Mouse (Mus musculus) inflammation-experienced regulatory T-cells, adult 6 months (primary cell): ENCODE measurements around the gene Hoxd9. TPM values are rescaled to one million over a fixed set of nuclear protein-coding genes. Genes with fewer than 3 reads are reported as not detected.
A peak's percentile ranks its signal among the peaks of the same experiment; 100 is the strongest.

ENCODE experiments used
- ATAC-seq: one replicate; pipeline ENCODE4 v1.8.0; 2017
- polyA plus RNA-seq, 3 experiments: library from polyadenylated mRNA; unstranded; fragments of 100-300 nt; shearing (Covaris generic); gene quantifications; one replicate each; pipeline ENCODE4 v1.2.1; 2017

The Hoxd9 gene
- polyA plus RNA-seq, 3 experiments from 2014 or later: not detected

DNA sequence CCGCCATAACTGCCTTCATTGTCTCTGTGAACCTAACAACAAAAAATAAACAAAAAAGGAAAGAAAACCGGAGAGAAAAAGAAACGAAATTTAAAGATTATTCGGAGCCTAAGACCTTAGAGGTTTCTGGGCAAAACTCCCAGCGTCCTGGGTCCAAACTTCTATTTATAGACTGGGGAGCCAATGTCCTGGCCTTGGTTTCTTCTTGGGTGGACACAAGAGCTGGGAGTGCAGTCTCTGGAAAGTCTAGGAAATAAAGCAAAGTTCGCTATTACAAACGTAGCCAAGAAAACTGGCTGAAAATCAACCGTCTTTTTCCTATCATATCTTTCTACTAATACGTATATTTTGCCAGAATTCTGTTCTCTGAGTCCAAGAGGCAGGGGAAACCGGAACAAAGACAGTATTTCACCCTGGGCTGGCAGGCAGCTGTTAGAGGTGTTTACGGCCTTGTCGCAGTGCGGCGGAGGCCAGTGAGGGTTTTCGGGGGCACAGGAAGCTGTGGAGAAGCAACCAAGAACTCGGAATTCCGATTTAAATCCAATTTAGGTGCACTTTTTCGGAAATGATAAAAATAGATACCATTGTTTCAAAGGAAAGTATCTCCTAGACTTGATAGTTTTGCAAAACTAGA is 16.7 kb downstream of the Hoxd9 start:
- no peak for ATAC-seq

DNA sequence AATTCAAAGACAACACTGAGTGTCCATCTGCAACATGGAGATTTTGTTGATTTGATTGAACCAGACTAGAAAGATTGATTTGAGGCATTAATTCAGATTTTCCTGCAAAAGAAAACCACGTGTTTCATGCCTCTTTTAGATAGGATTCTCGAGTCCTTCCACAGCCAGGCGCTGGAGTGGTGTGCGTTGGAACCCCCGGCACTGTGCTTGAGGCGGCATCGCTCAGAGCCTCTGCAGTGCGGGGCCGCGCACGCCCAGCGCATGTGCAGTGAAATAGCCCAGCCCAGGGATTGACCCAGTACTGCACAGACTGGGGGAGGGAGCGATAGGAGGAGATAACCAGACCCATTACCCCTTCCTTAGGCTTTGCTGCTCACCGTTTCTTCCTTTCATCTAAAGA is 17.4 kb downstream of the Hoxd9 start:
- ATAC-seq: no peak

DNA sequence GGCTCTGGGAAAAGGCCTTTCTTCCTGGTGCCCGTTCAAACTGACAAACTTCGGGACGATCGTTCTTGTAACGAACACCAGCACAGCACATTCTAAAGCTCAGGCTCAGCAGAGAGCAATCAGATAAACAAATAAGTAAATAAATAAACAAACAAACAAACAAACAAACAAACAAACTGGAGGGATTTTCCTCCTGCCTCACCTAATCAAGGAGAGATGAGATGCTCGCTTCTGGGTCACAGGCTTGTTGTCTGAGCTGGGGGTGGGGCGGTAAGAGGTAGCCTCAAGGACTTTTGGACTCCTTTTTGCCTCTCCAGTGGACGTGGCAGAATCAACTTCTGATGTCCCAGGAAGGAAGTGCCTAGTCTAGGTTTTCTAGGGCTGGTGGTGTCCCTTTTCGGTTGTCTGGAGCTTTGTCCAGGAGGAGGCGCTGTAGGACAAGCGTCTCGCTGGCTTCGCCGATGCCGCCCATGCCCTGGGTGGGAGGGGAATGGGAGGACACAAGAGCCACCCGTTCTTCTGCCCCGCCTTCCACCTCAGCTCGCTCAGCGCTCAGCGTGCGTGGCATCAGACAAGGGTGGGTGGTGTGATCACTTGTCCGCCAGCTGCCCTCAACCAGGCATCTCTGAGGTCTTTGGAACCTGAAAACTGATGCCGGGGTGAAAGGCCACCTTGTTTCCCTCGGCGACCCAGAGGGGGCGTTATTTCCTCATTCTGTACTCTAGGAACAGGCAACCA is 18.1 kb downstream of the Hoxd9 start:
- peak; percentile 73 for ATAC-seq

DNA sequence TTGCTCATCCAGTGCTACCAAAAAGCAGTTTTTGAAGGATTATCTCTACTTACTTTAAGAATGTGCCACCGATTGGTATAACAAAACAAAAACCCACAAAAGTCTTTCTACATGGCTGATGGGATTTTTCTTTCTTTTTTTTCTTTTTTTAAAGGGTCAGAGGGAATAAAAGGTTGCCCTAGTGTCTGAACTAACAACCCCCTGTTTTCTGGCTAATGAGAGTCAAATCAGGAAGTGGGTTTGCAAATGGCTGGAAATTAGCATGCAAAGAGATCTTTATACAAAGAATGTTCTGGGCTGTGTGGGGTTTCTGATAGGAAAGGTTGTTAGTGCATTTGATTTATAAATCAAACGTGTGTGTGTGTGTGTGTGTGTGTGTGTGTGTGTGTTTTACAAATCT is 22.9 kb downstream of the Hoxd9 start:
- no peak for ATAC-seq

DNA sequence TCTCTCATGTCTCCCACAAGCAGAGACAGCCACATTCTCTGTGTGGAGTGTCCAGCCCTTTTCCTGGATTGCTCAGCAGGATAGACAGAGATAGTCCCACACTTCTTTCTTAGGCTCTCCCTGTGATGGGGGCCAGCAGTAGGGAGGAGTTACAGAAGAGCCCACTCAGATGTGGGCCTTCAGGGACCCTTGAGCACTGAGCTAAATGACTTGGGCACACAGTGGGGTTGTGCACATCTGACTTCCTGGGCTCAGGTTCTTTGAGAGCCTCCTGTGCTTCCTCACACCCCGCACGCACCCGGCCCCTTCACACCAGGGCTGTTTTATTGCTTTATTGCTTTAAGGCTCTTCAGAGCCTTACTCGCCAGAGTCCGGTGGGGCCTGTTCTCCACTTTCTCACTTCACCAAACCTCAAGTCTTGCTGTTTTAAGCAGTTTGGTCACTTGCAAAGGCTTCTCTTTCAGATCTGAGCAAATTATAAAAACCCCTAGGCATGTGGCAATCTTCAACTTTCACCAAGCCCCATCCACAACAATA is 23.5 kb downstream of the Hoxd9 start:
- ATAC-seq: no peak

DNA sequence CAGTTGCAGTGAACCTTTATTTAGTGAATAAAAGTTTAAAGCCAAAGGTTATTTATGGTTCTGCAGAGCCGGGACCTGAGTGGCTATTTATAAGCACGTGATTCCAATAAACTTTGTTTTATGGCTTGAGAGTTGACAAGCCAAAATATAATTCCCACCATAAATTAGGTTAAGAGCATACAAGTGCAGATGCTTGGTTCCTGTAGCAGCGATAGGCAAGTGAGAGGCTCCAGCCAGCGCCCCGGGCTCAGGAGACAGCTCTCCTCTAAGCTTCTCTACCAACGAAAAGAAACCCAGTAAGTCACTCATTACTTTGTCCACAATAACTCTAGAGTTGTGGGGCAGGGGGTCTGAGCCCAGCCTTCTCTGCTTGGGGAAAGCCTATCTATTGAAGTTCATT is 24.4 kb downstream of the Hoxd9 start:
- no peak for ATAC-seq

DNA sequence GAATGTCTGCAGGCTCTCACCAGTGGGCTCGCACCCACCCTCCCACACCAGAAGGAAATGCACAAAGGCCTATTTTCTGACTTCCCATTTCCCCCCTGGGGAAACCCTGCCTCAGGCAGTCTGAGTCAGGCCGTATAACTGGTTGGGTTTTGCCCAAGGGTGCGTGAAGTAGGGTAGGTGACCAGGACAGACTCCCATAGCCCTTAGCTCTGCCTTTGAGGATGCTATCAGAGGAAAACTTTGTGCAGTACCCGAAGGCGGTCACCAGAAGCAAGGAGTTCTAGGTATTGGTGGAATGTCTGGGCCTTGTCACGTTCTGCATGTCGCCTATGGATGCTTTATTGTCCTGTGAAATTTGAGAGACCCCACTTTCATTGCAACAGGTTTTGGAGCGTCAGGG is 25.4 kb downstream of the Hoxd9 start:
- no peak for ATAC-seq

DNA sequence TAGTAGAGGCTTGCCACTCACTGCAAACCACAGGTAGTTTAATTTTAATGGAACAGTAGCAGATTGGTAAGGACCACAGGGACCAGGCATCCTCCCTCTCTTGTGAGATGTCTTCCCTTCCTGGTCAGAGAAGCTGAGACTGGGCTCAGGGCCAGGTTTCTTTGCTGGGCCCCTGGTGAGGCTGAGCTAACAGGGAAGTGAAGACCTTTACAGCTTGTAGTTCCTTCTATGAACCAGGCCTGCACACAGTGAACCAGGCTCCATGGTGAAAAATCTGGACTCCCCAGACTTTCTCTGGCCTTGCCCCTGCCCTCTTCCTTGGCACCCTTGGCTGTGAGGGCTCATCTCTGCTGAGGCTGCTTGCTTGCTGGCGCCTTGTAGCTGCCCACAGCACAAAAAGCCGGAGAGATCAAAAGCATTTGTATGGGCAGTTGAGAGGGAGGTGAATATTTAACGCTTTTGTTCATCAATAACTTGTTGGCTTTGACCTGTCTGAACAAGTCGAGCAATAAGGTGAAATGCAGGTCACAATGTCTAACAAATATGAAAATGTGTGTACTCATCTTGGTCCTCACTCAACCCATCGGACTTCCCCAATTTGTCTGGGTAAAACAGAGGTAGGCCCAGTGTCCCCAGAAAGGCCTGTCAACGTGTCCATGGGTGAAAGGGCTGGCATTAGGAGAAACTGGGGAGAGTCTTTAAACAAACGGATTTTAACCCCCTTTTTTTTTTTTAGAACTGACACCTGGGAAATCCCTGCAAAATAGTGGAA is 26.9 kb downstream of the Hoxd9 start:
- no peak for ATAC-seq

DNA sequence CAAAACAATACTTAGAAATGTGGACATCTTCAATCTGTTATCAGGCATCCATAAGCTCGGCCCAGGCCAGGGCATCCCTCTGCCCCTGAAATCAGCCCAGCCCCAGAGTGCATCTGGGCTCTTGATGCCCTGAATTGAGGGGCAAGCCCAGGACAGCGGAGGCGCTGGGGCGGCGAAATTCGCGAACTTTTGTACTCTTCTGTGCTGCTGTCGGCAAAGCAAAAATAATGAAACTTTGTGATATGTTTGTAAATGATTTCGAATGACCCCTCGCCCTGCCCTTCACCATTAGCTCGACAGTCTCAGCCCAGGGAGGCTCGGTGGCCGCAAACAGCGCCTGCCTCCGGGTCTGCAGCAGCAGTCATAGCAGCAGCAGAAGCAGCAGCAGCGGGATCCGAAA is 27.6 kb downstream of the Hoxd9 start:
- no peak for ATAC-seq

DNA sequence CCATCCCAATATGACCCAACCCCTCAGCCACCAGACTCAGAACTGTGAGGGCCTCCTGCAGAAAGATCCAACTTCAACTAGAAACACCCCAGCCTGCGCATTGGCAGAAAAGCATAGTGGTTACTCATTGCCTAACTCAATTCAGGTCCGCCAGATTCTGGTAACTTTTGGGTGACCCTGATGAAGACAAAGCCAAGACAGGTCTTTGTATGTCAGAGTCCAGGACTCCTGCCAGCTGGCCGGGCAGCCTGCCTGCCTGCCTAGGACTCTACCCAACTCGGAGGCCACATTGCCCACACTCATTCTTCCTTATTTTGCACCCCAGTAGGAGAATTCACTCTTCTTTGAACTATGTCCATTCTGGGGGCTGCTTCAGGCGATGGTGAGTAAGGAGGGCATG is 29.0 kb downstream of the Hoxd9 start, which contains the start of gene Gm28230:
Gene Gm28230 (plus strand): TSS at position 178 of the 400 bp plus-strand sequence.
- ATAC-seq: no peak

DNA sequence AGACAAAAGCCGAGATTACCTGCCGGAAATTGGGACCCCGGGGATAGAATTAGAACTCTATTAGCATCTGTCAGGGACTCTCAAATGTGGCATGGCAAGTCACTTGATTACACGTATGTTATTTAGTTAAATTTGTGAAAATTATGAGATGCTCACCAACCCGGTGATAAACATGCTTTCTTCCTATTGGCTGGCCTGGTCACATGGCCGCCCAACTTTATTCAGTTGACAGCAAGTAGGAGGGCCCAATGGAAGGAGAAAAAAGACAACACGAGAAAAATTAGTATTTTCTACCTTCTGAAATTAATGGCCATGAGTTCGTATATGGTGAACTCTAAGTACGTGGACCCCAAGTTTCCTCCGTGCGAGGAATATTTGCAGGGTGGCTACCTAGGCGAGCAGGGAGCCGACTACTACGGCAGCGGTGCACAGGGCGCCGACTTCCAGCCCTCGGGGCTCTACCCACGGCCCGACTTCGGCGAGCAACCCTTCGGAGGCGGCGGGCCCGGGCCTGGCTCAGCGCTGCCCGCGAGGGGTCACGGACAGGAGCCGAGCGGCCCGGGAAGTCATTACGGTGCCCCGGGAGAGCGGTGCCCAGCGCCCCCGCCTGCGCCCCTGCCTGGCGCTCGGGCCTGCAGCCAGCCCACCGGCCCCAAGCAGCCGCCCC is 29.6 kb downstream of the Hoxd9 start:
- no peak for ATAC-seq

DNA sequence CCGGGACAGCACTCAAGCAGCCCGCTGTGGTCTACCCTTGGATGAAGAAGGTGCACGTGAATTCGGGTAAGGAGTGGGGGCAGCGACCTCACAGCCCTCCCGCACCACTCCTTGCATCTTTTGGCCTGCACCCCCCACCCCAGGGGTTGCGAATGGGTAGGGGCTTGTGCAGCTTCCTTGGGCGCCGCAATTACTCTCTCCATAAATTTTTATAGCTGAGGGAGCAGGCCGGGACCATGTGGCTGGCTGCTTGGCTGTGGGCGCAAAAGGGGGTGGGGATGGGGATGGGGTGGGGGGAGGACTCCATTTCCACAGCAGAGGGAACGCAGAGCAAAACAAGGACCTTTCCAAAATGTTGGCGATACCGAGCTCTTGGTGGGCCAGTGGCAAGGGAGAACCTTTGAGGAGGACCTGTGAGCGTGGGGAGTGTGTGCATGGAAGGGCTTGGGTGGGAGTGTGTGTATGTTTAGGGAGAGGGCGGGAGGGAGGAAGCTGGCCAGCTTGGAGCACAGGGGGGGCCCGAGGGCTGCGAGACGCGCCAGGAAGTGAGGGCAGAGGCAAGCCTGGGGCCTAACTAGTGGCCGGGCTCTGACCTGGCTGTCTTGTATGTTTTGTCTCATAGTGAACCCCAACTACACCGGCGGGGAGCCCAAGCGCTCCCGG is 30.2 kb downstream of the Hoxd9 start:
- no peak for ATAC-seq

DNA sequence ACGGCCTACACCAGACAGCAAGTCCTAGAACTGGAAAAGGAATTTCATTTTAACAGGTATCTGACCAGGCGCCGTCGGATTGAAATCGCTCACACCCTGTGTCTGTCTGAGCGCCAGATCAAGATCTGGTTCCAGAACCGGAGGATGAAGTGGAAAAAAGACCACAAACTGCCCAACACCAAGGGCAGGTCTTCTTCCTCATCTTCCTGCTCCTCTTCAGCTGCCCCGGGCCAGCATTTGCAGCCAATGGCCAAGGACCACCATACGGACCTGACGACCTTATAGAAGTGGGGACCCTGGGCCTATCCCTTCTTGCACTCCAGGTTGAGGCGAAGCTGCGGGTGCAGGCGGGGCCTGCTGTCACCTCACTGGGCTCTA is 30.8 kb downstream of the Hoxd9 start:
- ATAC-seq: no peak

DNA sequence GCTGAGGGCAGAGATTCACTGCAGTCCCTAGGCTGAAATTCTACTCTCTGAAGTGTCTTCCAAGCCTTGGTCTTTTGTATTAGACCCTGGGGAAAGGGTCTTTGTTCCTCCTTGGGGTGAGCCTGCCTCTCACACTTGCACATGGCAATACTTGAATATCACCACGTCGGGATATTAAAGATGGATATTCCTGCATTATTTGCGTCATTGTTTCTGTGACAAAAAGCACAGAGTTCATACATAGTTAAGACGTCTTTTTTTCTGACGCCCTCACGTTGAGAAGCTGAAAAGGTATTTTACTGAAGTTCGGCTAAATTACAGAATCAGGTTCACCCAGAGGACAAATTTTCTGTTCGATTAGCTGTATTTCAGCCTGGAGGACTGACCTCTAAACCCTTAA is 32.8 kb downstream of the Hoxd9 start:
- ATAC-seq: no peak

DNA sequence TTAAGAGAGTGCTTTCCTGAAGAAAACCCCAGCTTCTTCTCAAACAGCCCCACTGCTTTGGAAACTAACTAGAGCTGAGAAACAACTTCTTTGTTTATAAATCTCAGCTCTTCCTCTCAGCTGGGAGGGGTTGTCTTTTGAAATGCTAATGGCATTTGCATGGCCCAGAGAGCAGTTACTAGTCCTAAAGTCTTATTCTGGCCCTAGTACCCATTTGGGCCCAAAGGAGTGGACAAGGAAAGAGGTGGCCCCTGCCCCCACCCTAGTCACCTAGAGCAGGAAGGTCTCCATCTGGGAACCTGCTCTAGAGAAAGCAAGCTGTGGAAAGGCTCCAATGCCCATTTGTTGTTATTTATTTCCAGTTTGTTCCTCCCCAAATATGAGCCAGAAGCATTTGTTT is 33.5 kb downstream of the Hoxd9 start:
- ATAC-seq: no peak

DNA sequence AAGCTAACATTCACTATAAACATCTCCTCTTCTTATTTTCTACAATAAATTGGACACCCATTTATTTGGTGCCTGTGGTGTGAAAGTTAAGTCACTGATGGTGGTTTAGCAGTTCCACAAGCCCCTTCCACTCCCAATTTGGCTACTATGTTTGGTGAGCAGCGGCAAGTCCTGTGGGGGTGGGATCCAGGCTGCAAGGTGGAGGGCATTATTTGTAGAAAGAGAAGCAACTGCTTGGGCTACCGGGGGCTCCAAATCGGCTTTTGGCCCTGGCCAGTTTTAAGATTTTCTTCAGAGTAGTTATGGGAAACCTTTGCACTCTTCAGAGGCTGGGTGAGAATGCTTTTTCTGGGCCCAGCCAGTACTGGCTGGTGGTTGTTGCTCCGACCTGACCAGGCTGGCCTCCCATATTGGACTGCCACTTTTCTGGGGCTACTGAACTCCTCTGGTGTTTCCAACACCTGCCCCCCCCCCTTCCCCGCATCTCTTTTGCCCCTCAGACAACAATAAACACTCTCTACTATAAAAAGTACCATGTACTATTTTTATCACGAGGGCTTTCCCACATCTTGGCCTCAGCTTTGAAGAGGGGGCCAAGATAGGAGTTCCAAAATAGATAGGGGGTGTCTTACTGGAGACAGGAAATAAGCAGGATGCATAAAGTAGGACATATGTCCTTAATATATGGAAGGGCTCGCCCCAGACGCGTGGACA is 34.4 kb downstream of the Hoxd9 start:
- ATAC-seq: no peak

DNA sequence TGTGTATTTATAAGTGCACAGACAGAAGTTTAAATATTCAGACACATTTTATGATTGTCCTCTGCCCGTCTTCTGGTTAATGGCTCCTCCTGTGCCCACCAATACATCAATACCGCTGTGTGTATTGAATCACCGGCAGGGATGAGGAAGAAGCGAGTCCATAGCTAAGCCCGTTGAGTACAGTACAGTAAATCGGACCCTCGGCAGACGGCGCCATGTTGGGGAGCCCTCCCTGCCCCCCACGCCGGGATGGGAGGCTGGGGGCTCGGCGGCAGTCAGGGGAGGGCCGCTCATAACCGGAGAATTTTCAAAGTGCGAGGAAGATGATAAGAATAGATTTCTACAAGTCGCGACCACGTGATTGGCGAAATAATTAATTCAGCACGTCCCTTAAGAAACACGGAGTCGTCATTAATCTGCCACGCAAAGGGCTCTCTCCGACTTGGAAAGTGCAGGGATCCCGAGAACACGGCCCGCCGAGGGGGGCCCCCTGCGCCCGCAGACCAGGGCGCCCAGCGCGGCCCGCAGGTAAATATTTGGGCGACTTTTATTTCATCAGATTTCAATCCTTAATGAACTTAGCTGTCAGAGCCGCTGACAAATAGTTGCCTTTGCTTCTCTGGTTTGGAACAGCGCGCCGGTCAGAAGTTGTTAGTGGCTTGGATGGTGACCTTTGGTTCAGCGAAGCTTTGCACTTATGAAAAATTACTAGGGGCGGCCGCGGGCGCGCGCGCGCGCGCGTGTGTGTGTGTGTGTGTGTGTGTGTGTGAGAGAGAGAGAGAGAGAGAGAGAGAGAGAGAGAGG is 35.2 kb downstream of the Hoxd9 start:
- no peak for ATAC-seq

DNA sequence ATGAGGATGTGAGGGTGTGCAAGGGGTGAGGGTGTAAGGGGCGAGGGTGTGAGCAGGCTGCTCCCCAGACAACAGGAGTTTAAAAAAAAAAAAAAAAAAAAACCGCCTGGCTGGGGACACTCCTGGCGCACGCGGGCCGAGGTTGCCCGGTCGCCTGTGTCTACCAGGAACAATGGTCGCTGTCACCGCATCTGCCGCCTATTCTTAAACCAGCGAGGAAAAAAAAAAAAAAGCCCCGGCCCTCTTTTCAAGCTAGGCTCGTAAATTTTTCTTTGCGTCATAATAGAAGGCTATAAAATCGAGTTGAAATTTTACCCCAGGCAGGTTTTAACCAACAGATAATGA is 35.8 kb downstream of the Hoxd9 start:
- ATAC-seq: no peak

DNA sequence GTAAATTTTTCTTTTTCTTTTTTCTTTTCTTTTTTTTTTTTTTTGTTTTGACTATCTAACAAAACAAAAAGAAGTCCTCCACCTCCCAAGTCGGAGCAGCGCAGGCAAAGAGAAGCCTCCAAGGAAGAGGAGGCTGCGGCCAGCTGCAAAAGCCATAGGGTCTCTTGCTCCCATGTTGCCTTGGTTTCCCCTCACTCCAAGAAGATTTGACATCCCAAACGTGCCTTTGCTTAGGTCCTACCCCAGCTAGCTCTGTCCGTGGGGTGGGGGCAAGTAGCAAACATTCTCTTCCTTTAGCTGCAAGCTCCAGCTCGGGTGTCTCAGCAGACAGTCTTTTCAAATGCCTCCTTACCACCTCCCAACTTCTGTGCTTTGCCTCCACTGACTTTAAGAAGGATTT is 36.2 kb downstream of the Hoxd9 start:
- ATAC-seq: no peak

DNA sequence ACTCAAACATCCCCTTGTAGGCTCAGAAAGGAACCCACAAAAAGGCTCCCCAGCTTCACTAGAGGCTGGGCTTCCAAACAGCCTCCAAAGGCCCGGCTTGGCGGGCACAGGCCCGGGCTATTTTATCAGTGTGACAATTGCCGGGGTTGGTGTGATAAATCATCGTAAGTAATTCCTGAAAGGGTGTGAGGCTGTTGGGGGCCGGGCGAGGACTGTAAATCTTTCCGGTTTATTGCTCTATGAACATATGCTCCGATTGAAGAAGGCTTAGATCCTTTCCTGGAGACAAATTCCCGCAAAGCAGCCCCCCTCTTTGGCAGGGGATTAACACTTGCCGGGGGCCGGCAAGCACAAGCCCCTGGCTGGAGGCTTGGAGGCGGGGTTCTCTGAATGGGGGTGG is 36.9 kb downstream of the Hoxd9 start:
- no peak for ATAC-seq
